Mouse (Mus musculus): ENCODE measurements around the gene Mpeg1. TPM values are rescaled to one million over a fixed set of nuclear protein-coding genes. Genes with fewer than 3 reads are reported as not detected.

The Mpeg1 gene
- polyA plus RNA-seq, 1 experiment from 2014 or later = 1.2 TPM

Other genes with a start within 250 kb of the Mpeg1 start
- gene Olfr1432, start 228.2 kb upstream of the Mpeg1 start, polyA plus RNA-seq (2015; fragmentation: Nextera tagmentation; extraction: Ambion mirVana) = not detected in 2 replicates
- gene Olfr262, start 219.1 kb upstream of the Mpeg1 start, polyA plus RNA-seq (2015; fragmentation: Nextera tagmentation; extraction: Ambion mirVana) = not detected in 2 replicates
- not detected in 2 replicates for gene Olfr235, start 199.7 kb upstream of the Mpeg1 start, polyA plus RNA-seq (2015; fragmentation: Nextera tagmentation; extraction: Ambion mirVana)
- not detected in 2 replicates for gene Olfr1434, start 180.9 kb upstream of the Mpeg1 start, polyA plus RNA-seq (2015; fragmentation: Nextera tagmentation; extraction: Ambion mirVana)
- gene Olfr1436, start 161.6 kb upstream of the Mpeg1 start, polyA plus RNA-seq (2015; fragmentation: Nextera tagmentation; extraction: Ambion mirVana) = not detected in 2 replicates
- not detected in 2 replicates for gene Olfr1437, start 135.7 kb upstream of the Mpeg1 start, polyA plus RNA-seq (2015; fragmentation: Nextera tagmentation; extraction: Ambion mirVana)
- gene Olfr1438-ps1, start 124.9 kb upstream of the Mpeg1 start, polyA plus RNA-seq (2015; fragmentation: Nextera tagmentation; extraction: Ambion mirVana) = not detected in 2 replicates
- not detected in 2 replicates for gene Olfr1440, start 73.5 kb upstream of the Mpeg1 start, polyA plus RNA-seq (2015; fragmentation: Nextera tagmentation; extraction: Ambion mirVana)
- gene Olfr1441, start 43.3 kb upstream of the Mpeg1 start, polyA plus RNA-seq (2015; fragmentation: Nextera tagmentation; extraction: Ambion mirVana) = not detected in 2 replicates
- not detected in 2 replicates for gene Pfpl, start 32.9 kb upstream of the Mpeg1 start, polyA plus RNA-seq (2015; fragmentation: Nextera tagmentation; extraction: Ambion mirVana)
- 14.7 and 18.6 TPM in 2 replicates for gene Dtx4, start 40.7 kb downstream of the Mpeg1 start, polyA plus RNA-seq (2015; fragmentation: Nextera tagmentation; extraction: Ambion mirVana)
- gene Fam111a, start 85.0 kb downstream of the Mpeg1 start, polyA plus RNA-seq (2015; fragmentation: Nextera tagmentation; extraction: Ambion mirVana) = 20.5 and 21.1 TPM in 2 replicates
- gene Gm4952, start 139.2 kb downstream of the Mpeg1 start, polyA plus RNA-seq (2015; fragmentation: Nextera tagmentation; extraction: Ambion mirVana) = 0.32 and 0.43 TPM in 2 replicates
- not detected in 2 replicates for gene Glyat, start 172.5 kb downstream of the Mpeg1 start, polyA plus RNA-seq (2015; fragmentation: Nextera tagmentation; extraction: Ambion mirVana)
- gene Olfr1442, start 209.7 kb downstream of the Mpeg1 start, polyA plus RNA-seq (2015; fragmentation: Nextera tagmentation; extraction: Ambion mirVana) = not detected in 2 replicates
- gene Olfr1443, start 217.3 kb downstream of the Mpeg1 start, polyA plus RNA-seq (2015; fragmentation: Nextera tagmentation; extraction: Ambion mirVana) = not detected in 2 replicates
- gene Keg1, start 235.0 kb downstream of the Mpeg1 start, polyA plus RNA-seq (2015; fragmentation: Nextera tagmentation; extraction: Ambion mirVana) = 0.43 and 0.82 TPM in 2 replicates